Mouse (Mus musculus) liver, adult 2 months (tissue): ENCODE measurements around the gene Aen.
A peak's percentile ranks its signal among the peaks of the same experiment; 100 is the strongest.

Experiments used
- CTCF ChIP-seq: fragments of 200-500 bp; IDR thresholded peaks from 2 replicates; pipeline ENCODE4 v1.5.1; 2011; ENCODE audit warnings: low read depth, low read length, control low read depth
- POLR2A ChIP-seq: fragments of 200-500 bp; IDR thresholded peaks from 2 replicates; pipeline ENCODE4 v1.6.1; 2011; ENCODE audit warnings: low read length, control low read depth; ENCODE audit not compliant: insufficient read depth; ENCODE audit errors: extremely low read depth

DNA sequence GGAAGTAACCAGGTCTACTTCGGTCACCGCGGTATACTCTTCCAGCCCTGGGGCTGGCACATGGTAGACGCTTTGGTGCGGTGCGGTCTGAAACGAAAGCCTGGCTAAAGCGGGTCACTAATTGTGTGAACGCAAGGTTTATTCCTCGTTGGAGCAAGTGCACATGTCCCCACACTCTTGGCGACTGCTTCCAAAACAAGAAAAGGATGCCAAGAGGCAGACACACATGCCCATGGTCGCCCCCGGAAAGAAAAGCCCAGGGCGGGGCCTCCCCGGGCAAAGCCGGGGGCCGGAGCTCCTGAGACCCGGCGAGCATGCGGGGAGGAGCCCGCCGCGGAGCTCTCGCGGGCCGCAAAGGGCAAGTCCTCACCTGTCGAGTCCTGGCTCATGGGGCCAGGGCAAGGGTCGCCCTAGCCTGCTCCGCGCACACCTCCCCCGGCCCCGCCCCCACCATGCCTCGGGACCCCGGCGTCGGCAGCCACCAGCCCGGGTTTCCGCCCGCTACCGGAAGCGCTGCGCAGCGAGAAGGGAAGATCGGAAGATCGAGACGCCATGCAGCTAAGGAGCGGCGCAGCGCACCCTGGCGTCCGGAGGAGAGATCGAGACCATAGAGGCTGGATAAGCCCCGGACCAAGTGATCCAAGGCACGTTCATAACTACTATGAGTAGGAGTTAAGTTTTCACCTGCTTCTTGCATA, 48.8 kb upstream of the Aen start, which contains the start of gene Det1:
- peak; percentile 94 for TF ChIP-seq CTCF
- 0 out of 2 replicates have a peak, but pooled peaks have one; percentile 33 for TF ChIP-seq POLR2A
